Mouse (Mus musculus) kidney, postnatal 0 days (tissue): Measurements from ENCODE around the gene Lifr. TPM values are rescaled to one million over a fixed set of nuclear protein-coding genes. Genes with fewer than 3 reads are reported as not detected.

Experiments
- ATAC-seq: fragments of 200-750 bp; cut with Nextera tagmentation; replicated peaks from 2 replicates; pipeline ENCODE4 v1.8.0; 2017; ENCODE audit warnings: low read depth, moderate number of reproducible peaks, moderate TSS enrichment, moderate library complexity; ENCODE audit not compliant: low FRiP score
- DNase-seq: peaks from one replicate; pipeline ENCODE4 v3.0.0-alpha.2; 2016; ENCODE audit warnings: low spot score
- H3K27ac ChIP-seq: fragments of 300-500 bp; sonication (generic); 2 replicates; pipeline ENCODE4 v1.5.1; 2014; ENCODE audit warnings: mild to moderate bottlenecking
- H3K27me3 ChIP-seq: fragments of 300-500 bp; sonication (generic); 2 replicates; pipeline ENCODE4 v1.6.1; 2014; ENCODE audit warnings: low read length, mixed read lengths; ENCODE audit not compliant: insufficient read depth
- H3K36me3 ChIP-seq: fragments of 300-500 bp; sonication (generic); 2 replicates; pipeline ENCODE4 v1.6.1; 2014; ENCODE audit warnings: low read length, mixed read lengths; ENCODE audit not compliant: insufficient read depth
- H3K4me1 ChIP-seq: fragments of 300-500 bp; sonication (generic); replicated peaks from 2 replicates; pipeline ENCODE4 v1.6.1; 2014; ENCODE audit warnings: antibody characterized with exemption, low read length, mixed read lengths; ENCODE audit not compliant: insufficient read depth
- H3K4me2 ChIP-seq: fragments of 300-500 bp; sonication (generic); 2 replicates; pipeline ENCODE4 v1.6.1; 2014; ENCODE audit warnings: mild to moderate bottlenecking, low read length, moderate library complexity, mixed read lengths
- H3K4me3 ChIP-seq: fragments of 300-500 bp; sonication (generic); replicated peaks from 2 replicates; pipeline ENCODE4 v1.5.1; 2014; ENCODE audit warnings: low read depth, low read length
- H3K9ac ChIP-seq: fragments of 300-500 bp; sonication (generic); 2 replicates; pipeline ENCODE4 v1.6.1; 2014; ENCODE audit warnings: low read depth, low read length
- H3K9me3 ChIP-seq: fragments of 300-500 bp; sonication (generic); replicated peaks from 2 replicates; pipeline ENCODE4 v1.6.1; 2016; ENCODE audit warnings: low read length, inconsistent platforms, mixed read lengths
- CTCF ChIP-seq: IDR thresholded peaks from 2 replicates; pipeline ENCODE4 v1.5.1; 2016; ENCODE audit warnings: antibody characterized with exemption, low read depth, mild to moderate bottlenecking, moderate library complexity
- WGBS: fragments of 180-500 bp; shearing (Covaris S2); extraction: QIAGEN DNeasy Blood & Tissue Kit; methylation state at CpG from one replicate; pipeline ENCODE4 v1.1.7; 2014; 5-methylcytosine and 5-hydroxymethylcytosine counted together
- polyA plus RNA-seq: library from polyadenylated mRNA; unstranded; fragments of >200 nt; fragmentation: Nextera tagmentation; extraction: Ambion mirVana; gene quantifications from 2 replicates; pipeline ENCODE4 v1.2.1, GENCODE M21; 2015

Gene Lifr
- polyA plus RNA-seq, 1 experiment from 2014 or later: 21.2 TPM

DNA sequence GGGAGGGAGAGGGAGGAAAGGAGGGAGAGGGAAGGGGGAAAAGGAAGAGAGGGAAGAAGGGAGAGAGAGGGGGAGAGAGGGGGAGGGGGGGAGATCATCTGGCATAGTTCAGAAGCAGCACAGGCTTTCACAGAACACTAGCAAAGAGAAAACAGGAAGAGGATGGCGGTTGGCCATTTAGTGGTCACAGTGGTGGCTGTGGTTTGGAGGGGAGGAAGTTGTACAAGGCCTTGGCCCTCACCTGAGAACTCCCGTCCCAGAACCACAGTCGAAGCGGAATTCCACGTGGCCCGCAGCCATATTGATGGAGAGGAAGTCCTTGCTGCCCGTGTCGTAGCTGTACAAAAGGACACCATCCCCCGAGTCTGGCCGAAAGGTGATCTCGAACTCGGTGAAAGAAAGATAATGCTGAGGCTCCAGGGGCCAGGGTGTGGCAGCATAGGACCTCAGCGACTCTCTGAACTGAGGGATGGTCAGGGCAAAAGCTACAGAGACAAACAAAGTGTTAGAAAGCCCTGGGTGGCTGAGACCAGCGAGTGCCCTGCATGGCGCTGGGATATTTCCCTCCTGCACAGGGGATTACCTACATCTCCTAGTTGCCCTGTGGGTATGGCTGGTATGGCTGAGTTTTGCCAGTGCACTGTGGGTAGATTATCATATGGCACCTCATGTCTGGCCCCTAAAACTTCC, 151.9 kb downstream of the Lifr start:
- no peak overlapping the region for H3K4me3 ChIP-seq
- no peaks in the 10 kb centered on the region for H3K4me1 ChIP-seq
- H3K36me3 ChIP-seq: no peaks in the 10 kb centered on the region
- H3K9me3 ChIP-seq: no peaks in the 10 kb centered on the region
- H3K9ac ChIP-seq: no peak overlapping the region
- H3K27ac ChIP-seq: no peak overlapping the region
- no peak overlapping the region for H3K4me2 ChIP-seq
- no peak for TF ChIP-seq CTCF
- no peak for ATAC-seq
- WGBS: 84% methylated on average over 15 of the region's 15 CpGs
- no peaks in the 10 kb centered on the region for H3K27me3 ChIP-seq
- no peak for DNase-seq

Other genes with a start within 250 kb of the Lifr start
- 2.9 and 3.1 TPM in 2 replicates for gene Osmr, start 215.6 kb upstream of the Lifr start, polyA plus RNA-seq